Mouse (Mus musculus) left cerebral cortex, postnatal 36 days (tissue): ENCODE results near the gene Rpl18. TPM values are rescaled to one million over a fixed set of nuclear protein-coding genes. Genes with fewer than 3 reads are reported as not detected.

Source experiments
- DNase-seq, 2 experiments: peaks; one replicate each; pipeline ENCODE4 v3.0.0; 2021 to 2022; ENCODE audit warnings: low spot score in 2 of 2, mixed read lengths in 1 of 2
- intact Hi-C: fragments of 180-260 bp; cut with DNase I; formaldehyde crosslinking; loops from one replicate; pipeline ENCODE4 v1.15.1; 2025
- total RNA-seq, 2 experiments: library from RNA; stranded (reverse); gene quantifications; 2 replicates each; pipeline ENCODE4 v1.2.3; 2021

Gene Rpl18
- total RNA-seq, 2 experiments from 2014 or later, result 284 to 337 TPM

DNA sequence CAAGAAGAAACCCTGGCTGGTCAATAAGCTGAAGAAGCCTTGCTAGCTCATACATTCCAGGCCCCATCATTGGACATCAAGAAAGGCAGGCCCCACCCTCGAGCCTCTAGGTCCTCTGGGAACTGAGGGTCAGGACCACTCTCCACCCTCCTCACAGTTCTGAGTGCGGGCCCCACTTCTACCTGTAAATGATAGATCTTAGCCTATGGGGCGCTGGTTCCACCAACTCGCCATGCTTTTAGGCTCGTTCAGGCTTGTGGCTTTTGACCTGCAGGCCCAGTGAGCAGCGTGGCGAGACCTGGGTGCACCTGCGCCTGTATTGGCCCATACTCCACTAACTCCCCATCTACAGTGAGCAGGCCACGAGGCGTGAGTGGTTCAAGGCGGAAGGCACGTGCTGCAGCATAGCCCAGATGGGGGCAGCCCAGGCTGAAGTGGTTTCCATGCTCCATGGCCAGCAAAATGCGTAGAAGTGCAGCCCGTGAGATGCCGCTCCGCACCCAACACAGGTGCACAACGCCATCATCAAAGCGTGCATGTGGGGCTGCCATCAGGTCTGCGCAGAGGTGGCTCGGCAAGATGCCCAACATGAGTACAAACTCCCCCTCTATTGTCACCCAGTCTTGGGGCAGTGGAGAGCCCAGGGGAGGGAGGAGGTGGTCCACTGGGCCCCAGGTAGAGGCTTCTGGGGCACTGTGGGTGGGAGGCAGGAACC is 4.6 kb upstream of the Rpl18 start:
- peak; percentile 39 to 53 for DNase-seq
- intact Hi-C loops, result no loop called here

DNA sequence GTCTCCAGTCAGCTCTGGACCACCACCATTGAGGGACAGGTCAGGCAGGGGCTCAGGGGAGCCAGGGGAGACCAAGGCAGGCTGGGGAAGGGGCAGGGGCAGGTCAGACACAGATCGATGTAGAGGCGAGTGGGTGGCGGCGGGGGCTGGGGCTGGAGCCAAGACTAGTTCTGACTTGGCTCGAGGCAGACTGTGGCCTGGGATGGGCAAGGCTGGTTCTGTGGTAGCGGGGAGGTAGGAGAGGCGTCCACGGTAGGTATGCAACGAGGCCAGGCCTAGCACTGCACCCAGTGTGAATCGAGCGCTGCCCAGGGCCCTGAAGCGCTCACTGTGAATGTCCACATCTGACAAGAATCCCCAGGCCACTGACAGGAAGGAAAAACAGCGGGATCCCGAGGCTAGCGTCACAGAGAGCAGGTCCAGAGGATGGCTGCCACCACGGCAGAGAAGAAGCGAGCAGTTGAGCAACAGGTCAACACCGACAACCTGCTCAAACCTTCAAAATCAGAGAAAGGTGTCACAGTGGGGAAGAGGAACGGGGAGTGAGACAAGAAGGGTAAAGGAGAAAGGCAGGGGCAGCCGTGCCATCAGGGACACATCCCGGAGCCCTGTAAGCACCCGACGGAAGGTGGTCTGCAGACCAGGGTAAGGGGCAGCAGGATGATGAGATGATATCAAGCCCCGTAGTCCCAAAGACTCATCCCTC is 3.8 kb upstream of the Rpl18 start:
- intact Hi-C loops, result no loop called here
- DNase-seq, result no peak

DNA sequence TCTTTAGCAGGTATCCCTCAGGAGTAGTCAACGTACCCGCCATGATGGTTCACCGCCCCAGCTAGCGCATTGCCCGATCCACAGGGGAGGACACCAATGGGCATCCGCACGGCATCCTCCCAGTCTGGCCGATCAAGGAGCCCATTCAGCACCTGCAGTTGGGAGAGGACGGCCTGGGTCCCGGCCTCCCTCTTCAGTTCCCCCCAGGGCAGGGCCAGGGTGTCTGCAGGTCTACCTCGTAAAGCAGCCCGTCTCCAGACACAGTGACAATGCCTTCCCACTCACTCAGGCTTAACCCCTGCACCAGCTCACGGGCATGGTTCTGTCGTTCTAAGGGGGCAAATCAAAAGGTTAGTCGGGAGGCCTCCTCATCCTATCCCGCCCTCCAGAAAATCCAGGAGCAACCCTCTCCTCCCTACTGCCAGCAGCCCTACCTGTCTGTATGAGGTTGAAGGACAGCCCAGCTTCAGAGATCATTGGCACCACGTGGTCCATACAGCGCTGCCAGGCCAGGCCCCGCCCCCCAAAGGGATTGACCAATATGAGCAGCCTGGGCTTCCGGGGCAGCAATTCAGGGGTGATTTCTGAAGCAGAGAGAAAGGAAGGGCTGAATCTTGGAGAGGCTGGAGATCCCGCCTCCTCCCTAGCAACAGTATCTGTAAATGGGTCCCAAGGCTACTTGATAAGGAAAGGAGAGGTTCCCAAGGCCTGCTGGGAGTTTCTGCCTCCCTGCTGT is 3.1 kb upstream of the Rpl18 start:
- intact Hi-C loops, result no loop called here
- no peak for DNase-seq

DNA sequence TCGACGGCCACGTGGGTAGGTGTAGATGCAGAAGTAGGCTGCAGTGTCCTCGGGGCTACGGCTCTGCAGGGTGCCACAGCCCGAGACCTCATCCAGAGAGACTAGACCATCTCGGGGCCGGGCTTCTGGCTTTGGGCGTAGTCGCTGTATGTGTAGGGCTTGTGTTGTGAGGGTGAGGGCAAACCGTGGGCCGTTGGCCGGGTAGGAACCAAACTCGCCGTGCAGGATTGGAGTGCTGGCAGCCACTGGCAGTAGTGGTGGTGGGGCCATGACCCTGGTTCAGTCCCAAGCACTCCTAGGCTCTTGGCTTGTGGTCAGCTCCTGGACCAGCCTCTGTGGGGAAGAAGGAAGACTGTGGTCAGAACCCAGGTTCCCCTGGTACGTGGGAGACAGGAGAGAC is 1.9 kb upstream of the Rpl18 start:
- intact Hi-C loops, result no loop called here

DNA sequence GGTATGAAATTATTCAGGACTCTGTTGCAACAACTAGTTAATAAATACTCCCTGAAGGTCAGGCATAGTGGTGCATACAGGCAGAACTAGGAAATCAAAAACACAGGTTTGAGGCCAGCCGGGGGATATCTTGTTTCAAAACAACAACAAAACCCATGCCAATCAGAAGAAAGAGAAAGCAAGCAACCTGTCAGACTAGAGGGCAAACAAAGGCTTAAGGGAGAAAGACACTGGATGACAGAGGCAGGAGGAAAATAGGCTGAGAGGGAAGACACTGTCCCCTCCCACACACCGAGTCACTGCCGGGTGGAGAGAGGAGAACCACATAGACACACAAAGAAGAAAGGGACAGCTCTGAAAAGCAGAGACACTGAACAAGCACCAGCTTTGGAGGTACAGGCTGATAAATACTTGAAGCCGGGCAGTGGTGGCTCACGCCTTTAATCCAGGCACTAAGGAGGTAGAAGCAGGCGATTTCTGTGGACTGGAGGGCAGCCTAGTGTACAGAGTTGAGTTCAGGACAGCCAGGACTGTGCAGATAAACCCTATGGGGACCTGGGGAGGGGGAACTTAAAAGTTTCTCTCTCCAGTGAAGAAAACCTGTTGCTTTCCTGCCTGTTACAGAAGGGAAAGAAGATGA is 1.3 kb upstream of the Rpl18 start:
- DNase-seq, result no peak
- intact Hi-C loops, result no loop called here

More for the DNA sequence above, 1.9 kb upstream of the Rpl18 start:
- DNase-seq, result no peak

DNA sequence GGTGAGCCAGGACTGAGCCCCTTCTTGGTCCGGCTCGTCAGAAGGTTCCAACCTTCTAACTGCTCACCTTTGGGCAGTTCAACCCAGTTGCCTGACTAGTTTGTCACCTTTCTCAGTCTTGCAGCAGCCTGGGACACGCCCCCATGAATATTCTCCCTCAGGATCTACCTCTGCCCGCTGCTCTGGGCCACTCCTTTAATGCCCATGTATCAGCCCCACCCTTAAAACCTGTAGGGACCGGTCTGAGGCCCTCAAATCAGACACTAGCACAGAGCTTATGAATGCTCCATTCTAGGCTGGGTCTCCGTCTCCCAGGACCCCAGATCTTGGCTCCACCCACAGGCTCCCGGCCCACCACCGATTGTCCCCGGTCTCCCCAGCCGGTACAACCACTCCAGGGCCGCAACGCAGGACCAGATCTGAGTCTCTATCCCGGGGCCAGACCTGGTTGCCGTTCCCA is 597 bp upstream of the Rpl18 start:
- no peak for DNase-seq
- intact Hi-C loops, result no loop called here

DNA sequence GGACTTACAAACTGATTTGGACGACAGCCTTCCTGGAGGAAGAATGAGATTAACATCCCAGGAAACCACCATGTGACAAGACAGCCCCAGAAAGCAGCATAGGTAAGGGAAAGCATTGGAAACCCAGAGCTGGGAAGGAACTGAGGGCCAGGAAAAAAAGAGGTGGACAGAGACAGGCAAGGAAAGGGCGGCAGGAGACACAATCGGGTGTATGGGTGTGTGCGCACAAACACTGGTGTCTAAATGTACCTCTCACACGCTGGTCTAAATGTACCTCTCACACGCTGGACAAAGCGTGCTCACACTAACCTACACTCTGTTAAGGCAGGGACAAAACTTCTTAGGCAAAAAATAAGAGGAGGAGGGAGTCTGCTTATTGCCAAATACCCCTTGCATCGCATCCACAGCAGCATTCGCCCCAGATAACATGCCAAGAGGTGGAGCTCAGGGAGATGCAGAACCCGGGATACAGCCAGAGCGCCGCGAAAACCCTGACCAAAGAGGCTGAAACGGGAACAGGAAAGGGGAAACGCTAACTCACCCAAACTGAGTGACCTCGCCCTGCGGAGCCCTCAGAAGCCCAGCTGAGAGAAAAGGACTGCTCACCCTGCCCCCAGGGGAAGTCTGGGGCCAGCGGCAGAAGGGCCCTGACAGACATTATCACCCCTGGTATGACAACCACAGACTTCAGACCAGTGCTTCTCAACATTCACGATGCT is 643 bp downstream of the Rpl18 start:
- intact Hi-C loops, result no loop called here
- DNase-seq, result no peak

DNA sequence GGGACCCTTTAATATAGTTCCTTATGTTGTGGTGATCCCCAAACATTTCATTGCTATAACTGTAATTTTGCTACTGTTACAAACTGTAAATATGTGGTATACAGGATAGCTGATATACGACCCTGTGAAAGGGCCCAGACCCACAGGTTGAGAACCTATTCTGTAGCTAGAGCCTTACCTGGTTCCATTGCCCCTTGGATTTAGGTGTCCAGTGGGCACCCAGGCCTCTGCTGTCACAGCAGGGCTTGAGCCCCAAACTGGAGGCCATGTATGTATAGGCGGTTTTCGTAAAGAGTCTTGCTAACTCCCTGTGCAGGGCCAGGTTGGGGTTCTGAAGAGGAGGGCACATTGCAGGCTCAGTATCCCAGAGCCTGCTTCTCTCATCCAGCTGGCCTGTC is 1.2 kb downstream of the Rpl18 start:
- intact Hi-C loops, result no loop called here
- no peak for DNase-seq

DNA sequence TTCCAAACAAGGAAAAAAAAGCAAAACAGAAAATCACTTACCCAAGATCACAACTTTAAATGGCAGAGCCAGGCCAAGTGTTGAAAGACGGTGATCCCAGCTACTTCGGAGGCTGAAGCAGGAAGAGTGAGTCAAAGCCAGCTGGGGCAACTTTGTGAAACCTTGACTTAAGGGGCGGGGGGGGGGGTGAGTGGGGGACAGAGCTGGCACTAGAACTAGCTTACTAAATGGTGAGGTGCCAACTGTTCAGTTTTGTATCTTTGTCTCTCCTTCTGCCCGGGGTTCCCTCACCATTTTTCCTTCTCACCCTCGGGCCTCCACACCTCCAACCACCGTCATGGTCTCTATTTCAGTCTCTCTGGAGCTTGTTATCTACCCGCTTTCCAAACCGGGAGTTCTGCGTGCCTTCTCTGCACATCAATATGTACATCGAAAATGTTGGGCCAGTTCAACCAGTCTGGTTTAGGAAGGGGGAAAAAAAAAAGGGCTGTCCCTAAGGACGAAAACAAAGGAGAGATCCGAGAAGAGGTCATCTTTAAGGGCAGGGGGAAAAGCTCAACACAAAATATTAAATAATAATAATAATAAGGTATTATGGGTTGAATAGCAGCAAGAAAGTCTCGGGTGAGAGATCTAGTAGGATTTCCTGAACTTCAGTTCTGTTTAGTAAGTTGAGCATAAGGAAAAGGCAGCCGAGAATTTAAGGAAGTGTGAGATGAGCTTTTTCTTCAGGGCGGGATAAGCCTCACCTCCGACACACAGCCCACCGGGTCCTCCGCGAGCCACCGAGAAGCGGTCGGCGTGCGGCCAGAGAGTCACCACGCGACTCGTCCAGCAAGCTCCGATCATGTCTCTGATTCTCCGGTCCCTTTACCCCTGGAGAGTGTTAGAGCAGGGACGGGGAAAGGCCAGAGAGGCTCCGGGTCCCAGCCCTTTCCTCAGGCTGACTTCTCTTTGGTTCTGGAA is 2.0 kb downstream of the Rpl18 start:
- no peak for DNase-seq
- intact Hi-C loops, result no loop called here

DNA sequence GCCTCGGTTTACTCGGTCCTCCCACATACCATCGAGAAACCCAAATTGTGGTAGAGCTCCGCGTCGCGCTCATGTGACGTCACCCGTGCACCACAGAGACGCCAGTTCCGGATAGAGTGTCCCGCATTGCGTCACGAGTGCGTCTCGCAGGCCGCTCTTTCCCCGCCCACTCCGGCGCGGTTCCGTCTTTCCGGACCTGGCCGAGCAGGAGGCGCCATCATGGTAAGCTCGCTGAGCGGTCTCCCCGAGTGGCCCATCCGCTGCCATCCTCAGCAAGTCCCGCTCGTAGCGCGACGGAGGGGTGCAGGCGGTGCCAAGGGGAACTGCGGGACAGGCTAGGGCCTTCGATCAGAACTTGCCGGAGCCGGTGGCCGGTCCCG is 2.7 kb downstream of the Rpl18 start, which contains the start of gene Sphk2:
TSS of gene Sphk2 (minus strand) at position 85 of the 380 bp plus-strand sequence.
- intact Hi-C loops, result no loop called here

DNA sequence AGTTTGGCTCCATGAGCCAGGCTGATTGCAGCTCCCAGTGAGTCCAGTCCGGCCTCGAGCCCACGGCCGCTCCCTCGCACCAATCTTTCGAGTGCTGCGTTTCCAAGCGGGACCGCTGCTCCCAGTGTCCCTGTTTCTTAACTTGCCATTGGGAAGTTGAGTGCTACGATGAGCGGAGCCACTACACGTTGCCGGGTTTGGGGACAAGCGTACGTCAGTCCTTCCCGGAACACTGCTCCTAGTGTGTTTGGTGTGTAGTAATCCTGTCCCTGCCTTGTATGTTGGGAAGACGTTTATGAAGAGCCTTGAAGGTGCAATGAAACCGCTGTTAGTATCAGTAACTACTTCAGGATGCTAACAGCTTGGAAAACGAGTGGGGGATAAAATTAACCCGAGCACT is 3.1 kb downstream of the Rpl18 start:
- no peak for DNase-seq
- intact Hi-C loops, result no loop called here

More for the DNA sequence above, 2.7 kb downstream of the Rpl18 start, which contains the start of gene Sphk2:
- DNase-seq, result peak; percentile 98 to 100

DNA sequence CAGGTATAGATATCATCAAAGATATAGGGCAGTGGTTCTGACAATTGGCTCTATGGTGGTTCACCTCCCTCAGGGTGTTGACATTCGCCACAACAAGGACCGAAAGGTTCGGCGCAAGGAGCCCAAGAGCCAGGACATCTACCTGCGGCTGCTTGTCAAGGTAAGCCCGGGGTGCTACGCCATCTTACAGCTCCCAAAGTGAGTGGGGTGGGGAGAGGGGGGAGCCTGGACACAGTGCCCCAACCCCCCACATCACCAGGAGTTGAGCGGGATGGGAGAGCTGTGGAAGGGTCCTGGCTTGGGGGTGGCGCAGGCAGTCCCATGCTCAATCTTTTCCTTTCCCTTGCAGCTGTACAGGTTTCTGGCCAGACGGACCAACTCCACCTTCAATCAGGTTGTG is 3.9 kb downstream of the Rpl18 start:
- no peak for DNase-seq
- intact Hi-C loops, result no loop called here

DNA sequence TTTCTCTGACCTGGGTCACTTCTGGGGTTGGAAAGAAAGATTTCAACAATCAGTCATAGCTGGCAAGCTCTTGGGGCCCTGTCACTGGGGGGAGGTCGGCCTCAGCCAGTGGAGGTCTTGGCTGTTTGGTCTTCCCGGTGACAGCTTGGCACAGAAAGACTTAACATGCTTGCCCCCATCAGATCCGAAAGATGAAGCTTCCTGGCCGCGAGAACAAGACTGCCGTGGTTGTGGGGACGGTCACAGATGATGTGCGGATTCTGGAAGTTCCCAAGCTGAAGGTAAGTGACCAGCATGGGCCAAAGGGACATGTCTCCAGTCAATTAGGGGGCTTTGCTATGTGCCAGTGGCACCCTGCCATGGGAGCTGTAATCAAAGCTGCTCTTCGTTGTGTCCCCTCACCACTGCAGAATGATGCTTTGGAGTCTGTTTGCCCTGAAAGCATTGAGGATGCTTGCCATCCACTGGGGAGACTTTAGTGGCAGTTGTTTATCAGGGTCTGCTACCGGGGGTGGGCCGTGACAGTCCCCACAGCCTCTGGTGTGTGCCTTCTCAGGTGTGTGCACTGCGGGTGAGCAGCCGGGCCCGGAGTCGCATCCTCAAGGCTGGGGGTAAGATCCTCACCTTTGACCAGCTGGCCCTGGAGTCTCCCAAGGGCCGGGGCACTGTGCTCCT is 4.6 kb downstream of the Rpl18 start:
- intact Hi-C loops, result no loop called here
- DNase-seq, result no peak

DNA sequence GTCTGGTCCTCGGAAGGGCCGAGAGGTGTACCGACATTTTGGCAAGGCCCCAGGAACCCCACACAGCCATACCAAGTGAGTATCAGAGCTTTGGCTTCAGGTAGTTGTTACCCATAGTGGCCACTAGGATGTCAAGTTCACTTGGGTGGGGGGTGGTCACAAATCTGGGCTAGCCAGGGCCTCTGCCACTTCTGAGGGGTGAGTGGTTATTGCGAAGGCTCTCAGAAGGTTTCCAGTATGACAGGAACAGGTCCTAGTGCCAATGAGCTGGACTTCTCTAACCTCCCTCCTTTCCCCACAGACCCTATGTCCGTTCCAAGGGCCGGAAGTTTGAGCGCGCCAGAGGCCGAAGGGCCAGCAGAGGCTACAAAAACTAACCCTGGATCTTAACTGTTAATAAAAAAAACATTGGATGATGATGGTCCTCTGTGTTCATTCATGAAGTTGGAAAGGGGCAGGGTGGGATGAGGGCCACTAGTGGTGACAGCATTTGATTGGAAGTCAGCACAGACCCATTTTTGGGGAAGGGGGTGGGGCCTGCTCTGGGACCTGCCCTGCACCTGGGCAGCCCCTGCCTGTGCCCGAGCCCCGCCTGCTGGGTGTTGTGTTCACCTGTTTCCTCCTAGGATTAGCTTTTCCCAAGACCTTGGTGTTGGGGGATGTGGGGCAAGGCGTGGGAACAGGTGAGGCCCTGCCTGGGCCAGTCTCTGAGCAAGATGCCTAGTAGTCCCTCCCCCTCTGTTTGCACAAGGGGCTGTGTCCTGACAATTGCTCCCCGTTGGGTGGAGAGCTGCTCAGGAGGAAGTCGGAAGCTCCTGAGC is 5.4 kb downstream of the Rpl18 start, which contains the start of gene Fam83e:
TSS of gene Fam83e (plus strand) at position 800 of the 821 bp plus-strand sequence.
- intact Hi-C loops, result no loop called here
- no peak for DNase-seq

DNA sequence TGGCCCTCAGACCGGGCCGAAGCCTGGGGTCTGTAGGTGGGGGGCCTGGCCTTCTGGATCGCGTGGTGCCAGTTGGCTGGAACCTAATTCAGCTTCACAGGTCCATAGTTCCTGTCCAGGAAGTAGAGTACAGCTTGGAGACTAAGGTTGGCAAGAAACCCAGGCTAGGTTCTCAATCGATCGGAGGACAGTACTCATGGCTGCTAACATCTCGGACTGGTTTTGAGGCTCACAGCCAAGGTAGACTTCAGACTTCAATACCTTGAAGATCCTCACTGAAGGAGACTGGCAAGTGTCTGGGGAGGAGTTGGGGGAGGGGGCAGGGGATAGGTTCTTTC is 5.9 kb downstream of the Rpl18 start:
- intact Hi-C loops, result no loop called here

DNA sequence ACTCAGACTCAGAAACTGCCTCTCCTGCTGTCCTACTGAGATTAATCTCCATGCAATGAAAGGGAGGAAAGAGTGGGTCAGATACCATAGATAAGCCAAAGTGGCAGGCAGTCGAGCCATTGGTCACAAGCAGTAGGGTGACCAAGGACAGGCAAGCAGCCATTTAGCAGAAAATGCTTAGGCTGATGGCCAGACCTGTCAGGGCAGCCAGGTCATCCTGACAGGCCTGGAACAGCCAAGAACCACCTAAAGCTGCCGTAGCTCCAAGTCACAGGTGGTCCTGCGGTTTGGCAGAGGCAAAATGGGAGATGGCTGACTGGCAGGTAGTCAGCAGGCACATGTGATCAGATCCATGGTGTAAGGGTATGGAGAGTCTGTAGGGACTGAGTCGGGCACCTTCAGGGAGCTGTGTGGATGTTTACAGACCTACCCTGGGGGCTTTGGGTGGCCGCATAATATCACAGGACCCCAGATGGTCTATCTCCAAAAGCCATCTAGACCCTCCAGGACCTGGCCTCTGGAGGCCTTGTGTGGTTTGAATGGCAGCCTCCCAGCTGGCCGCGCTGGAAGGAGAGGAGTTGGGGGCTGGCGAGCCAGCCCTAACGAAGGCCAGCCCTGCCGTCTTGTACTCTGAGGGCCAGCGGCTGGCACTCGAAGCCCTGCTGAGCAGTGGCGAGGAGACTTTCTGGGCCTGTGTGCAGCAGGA is 6.5 kb downstream of the Rpl18 start:
- DNase-seq, result no peak
- intact Hi-C loops, result no loop called here

More for the DNA sequence above, 5.9 kb downstream of the Rpl18 start:
- DNase-seq, result no peak
